Mouse (Mus musculus) C2C12 (cell line): ENCODE data around the gene Gm17409.

Source experiments
- CTCF ChIP-seq: IDR thresholded peaks from one replicate; pipeline ENCODE4 v1.5.1; 2011; ENCODE audit not compliant: control insufficient read depth, insufficient read depth, insufficient read length
- MYOD1 ChIP-seq: IDR thresholded peaks from one replicate; pipeline ENCODE4 v1.6.1; 2011; ENCODE audit warnings: low read depth; ENCODE audit not compliant: control insufficient read depth, insufficient read length
- MYOG ChIP-seq: IDR thresholded peaks from one replicate; pipeline ENCODE4 v1.6.1; 2011; ENCODE audit not compliant: control insufficient read depth, insufficient read length; ENCODE audit errors: extremely low read depth
- USF1 ChIP-seq: IDR thresholded peaks from one replicate; pipeline ENCODE4 v1.6.1; 2011; ENCODE audit warnings: low read depth, mild to moderate bottlenecking, control low read depth, moderate library complexity

DNA sequence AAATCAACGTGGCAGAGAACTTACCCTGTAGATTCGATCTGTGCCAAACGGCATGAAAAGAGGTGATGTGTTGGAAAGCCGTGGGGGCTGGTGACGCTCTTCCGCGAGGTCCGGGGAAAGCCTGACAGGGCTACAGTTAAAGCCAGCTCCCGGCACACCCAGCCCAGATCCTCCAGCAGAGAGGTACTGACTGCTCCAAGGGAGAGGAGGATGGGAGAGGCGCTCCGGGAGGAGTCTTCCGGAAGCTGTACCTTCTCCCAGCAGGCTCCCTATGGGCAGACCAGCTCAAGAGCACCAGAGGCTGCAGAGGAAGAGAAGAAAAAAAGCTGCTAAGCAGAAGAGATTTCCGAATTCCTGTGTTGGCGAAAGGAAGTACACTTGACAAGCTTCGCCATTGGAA is 46.1 kb downstream of the Gm17409 start:
- TF ChIP-seq MYOG (no peak), CTCF (no peak), MYOD1 (no peak), USF1 (no peak)
